Mouse (Mus musculus): ENCODE measurements around the gene Bnipl. TPM values are rescaled to one million over a fixed set of nuclear protein-coding genes. Genes with fewer than 3 reads are reported as not detected.
A peak's percentile ranks its signal among the peaks of the same experiment; 100 is the strongest.

The Bnipl gene
- under 1 TPM in 1 of 2 experiments, not detected in 1; 0.63 TPM for total RNA-seq (2021)
- long read RNA-seq, experiment 1 = 0 reads
- long read RNA-seq, experiment 2 = 0 reads

GRCm38 (mm10) chr3:95250783-95251424, at the start of gene Bnipl:
Bnipl (minus strand) TSS chr3:95251193.
- no peak for DNase-seq (ENCODE audit: low spot score in 2 of 2)

GRCm38 (mm10) chr3:95298018-95298417, 47.0 kb upstream of the Bnipl start:
- no peak for DNase-seq (ENCODE audit: low spot score in 2 of 2)

GRCm38 (mm10) chr3:95296103-95296469, 45.1 kb upstream of the Bnipl start:
- peak in 1 of 2 experiments; percentile 26 for DNase-seq (ENCODE audit: low spot score in 2 of 2)

- DNase-seq (ENCODE audit: low spot score in 2 of 2) = no peak
Observed at GRCm38 (mm10) chr3:95295321-95296102, 44.5 kb upstream of the Bnipl start.

GRCm38 (mm10) chr3:95294718-95295117, 43.7 kb upstream of the Bnipl start:
- DNase-seq (ENCODE audit: low spot score in 2 of 2) = no peak

- no peak for DNase-seq (ENCODE audit: low spot score in 2 of 2)
Observed at GRCm38 (mm10) chr3:95294316-95294715, 43.3 kb upstream of the Bnipl start.

GRCm38 (mm10) chr3:95293537-95293936, 42.5 kb upstream of the Bnipl start:
- no peak for DNase-seq (ENCODE audit: low spot score in 2 of 2)

- no peak for DNase-seq (ENCODE audit: low spot score in 2 of 2)
Observed at GRCm38 (mm10) chr3:95292899-95293298, 41.9 kb upstream of the Bnipl start.

- DNase-seq (ENCODE audit: low spot score in 2 of 2) = no peak
Observed at GRCm38 (mm10) chr3:95291041-95291440, 40.0 kb upstream of the Bnipl start.

- no peak for DNase-seq (ENCODE audit: low spot score in 2 of 2)
Observed at GRCm38 (mm10) chr3:95290156-95290555, 39.2 kb upstream of the Bnipl start.

GRCm38 (mm10) chr3:95289419-95289818, 38.4 kb upstream of the Bnipl start:
- no peak for DNase-seq (ENCODE audit: low spot score in 2 of 2)

GRCm38 (mm10) chr3:95287541-95287940, 36.5 kb upstream of the Bnipl start:
- no peak for DNase-seq (ENCODE audit: low spot score in 2 of 2)

- DNase-seq (ENCODE audit: low spot score in 2 of 2) = no peak
Observed at GRCm38 (mm10) chr3:95286510-95286909, 35.5 kb upstream of the Bnipl start.

- DNase-seq (ENCODE audit: low spot score in 2 of 2) = no peak
Observed at GRCm38 (mm10) chr3:95286011-95286410, 35.0 kb upstream of the Bnipl start.

- no peak for DNase-seq (ENCODE audit: low spot score in 2 of 2)
Observed at GRCm38 (mm10) chr3:95285390-95285789, 34.4 kb upstream of the Bnipl start.

- DNase-seq (ENCODE audit: low spot score in 2 of 2) = no peak
Observed at GRCm38 (mm10) chr3:95284501-95285281, 33.7 kb upstream of the Bnipl start.

GRCm38 (mm10) chr3:95284062-95284461, 33.1 kb upstream of the Bnipl start:
- no peak for DNase-seq (ENCODE audit: low spot score in 2 of 2)

GRCm38 (mm10) chr3:95283589-95283941, 32.6 kb upstream of the Bnipl start:
- DNase-seq (ENCODE audit: low spot score in 2 of 2) = no peak

- peak; percentile 59 to 75 for DNase-seq (ENCODE audit: low spot score in 2 of 2)
Observed at GRCm38 (mm10) chr3:95282865-95283588, 32.0 kb upstream of the Bnipl start.

GRCm38 (mm10) chr3:95282381-95282864, 31.4 kb upstream of the Bnipl start:
- no peak for DNase-seq (ENCODE audit: low spot score in 2 of 2)
